ENCODE assay signal across 12 mouse cellular contexts in genomic region chr11:68404185-68404584, GRCm38 (mm10). TPM values are rescaled to one million over a fixed set of nuclear protein-coding genes. Genes with fewer than 3 reads are reported as not detected.
A peak's percentile ranks its signal among the peaks of the same experiment; 100 is the strongest.
DNase-seq lines count a peak whose midpoint lies in the region; ATAC-seq and TF ChIP-seq lines count a peak whose summit lies in the region.
"Had no signal": no experiment of that assay in that cellular context is flagged by ENCODE, and none has a peak within 500 bp of the region (broad histone marks: within the 10 kb centered on the region; RNA-seq: fewer than 3 reads in every experiment).

No protein-coding gene starts in this region.

- no peak overlapping the region for H3K4me3 ChIP-seq in liver, postnatal 0 days (ENCODE audit: low read depth, low read length)
- H3K4me3 ChIP-seq in liver, embryonic 11.5 days (ENCODE audit: low read depth, low read length), result no peak overlapping the region
- no peak overlapping the region for H3K4me3 ChIP-seq in CH12.LX (replicated peaks in 1 of 3; ENCODE audit: low read depth in 2 of 3, low read length in 2 of 3, poor library complexity in 1 of 3)
- H3K4me3 ChIP-seq in bone marrow, adult 2 months (replicated peaks; ENCODE audit: control insufficient read depth, low read depth, low read length), result no peak overlapping the region
- H3K4me3 ChIP-seq: lung, embryonic 15.5 days; myocyte had no signal

- H3K4me2 ChIP-seq in liver, postnatal 0 days (ENCODE audit: low read depth, low read length), result no peak overlapping the region
- H3K4me2 ChIP-seq in liver, embryonic 11.5 days, result no peak overlapping the region
- H3K4me2 ChIP-seq in CH12.LX (ENCODE audit: insufficient read depth, low read depth, poor library complexity, severe bottlenecking), result no peak overlapping the region
- H3K4me2 ChIP-seq: lung, embryonic 15.5 days had no signal

- peak; percentile 78 for TF ChIP-seq RAD21 in CH12.LX (IDR thresholded peaks at IDR 0.05; ENCODE audit: low read depth, low read length)

- no peak overlapping the region for H3K27ac ChIP-seq in liver, postnatal 0 days (ENCODE audit: low read depth)
- no peak overlapping the region for H3K27ac ChIP-seq in liver, embryonic 11.5 days (ENCODE audit: low read depth, low read length)
- H3K27ac ChIP-seq in CH12.LX (ENCODE audit: insufficient read depth, low read depth), result no peak overlapping the region
- H3K27ac ChIP-seq in bone marrow, adult 2 months (ENCODE audit: control insufficient read depth, insufficient read depth, low read depth, low read length, poor library complexity), result no peak overlapping the region
- H3K27ac ChIP-seq: lung, embryonic 15.5 days had no signal

- in situ Hi-C loops in CH12.LX (cut with MboI; ENCODE audit: low pct_ligation_motif_present, low pct_unique_long_range_greater_than_20kb, low sequenced_read_pairs), result loop anchor here (5.0 kb wide), 1 partner anchor 182 kb away; no protein-coding TSS in a partner anchor

- 41% methylated on average over 4 of the region's 4 CpGs for WGBS in liver, postnatal 0 days (ENCODE audit: insufficient replicate concordance)
- WGBS in liver, embryonic 11.5 days, result 43% methylated on average over 4 of the region's 4 CpGs
- 36% methylated on average over 4 of the region's 4 CpGs for WGBS in bone marrow, adult 2 months

- no peaks in the 10 kb centered on the region for H3K36me3 ChIP-seq in liver, postnatal 0 days (replicated peaks; ENCODE audit: insufficient read depth, low read length)
- no peaks in the 10 kb centered on the region for H3K36me3 ChIP-seq in liver, embryonic 11.5 days (ENCODE audit: control insufficient read depth, insufficient read depth, low read length)
- no peaks in the 10 kb centered on the region for H3K36me3 ChIP-seq in CH12.LX (replicated peaks in 1 of 2; ENCODE audit: control insufficient read depth in 1 of 2, insufficient read depth in 1 of 2, low read length in 1 of 2)
- no peaks in the 10 kb centered on the region for H3K36me3 ChIP-seq in splenic B cell, adult 2 months (ENCODE audit: control insufficient read depth, insufficient read depth, low read length, poor library complexity, severe bottlenecking)
- H3K36me3 ChIP-seq: lung, embryonic 15.5 days had no signal

- dilution Hi-C loops in CH12.LX (cut with MboI; ENCODE audit: extremely low pct_ligation_motif_present, extremely low pct_unique_long_range_greater_than_20kb, low sequenced_read_pairs), result no loop called here

- peaks cover 6% of the 10 kb centered on the region for H3K4me1 ChIP-seq in liver, postnatal 0 days (ENCODE audit: insufficient read depth)
- no peaks in the 10 kb centered on the region for H3K4me1 ChIP-seq in liver, embryonic 11.5 days (replicated peaks; ENCODE audit: control insufficient read depth, insufficient read depth, low read length)
- peaks cover 0 to 11% of the 10 kb centered on the region in 2 experiments; a peak in 2 of 4 replicates for H3K4me1 ChIP-seq in CH12.LX (ENCODE audit: control insufficient read depth in 1 of 2, insufficient read depth in 2 of 2)
- H3K4me1 ChIP-seq in bone marrow, adult 2 months (ENCODE audit: control insufficient read depth, insufficient read depth, low read length), result no peaks in the 10 kb centered on the region

- peaks cover 37% of the 10 kb centered on the region for H3K27me3 ChIP-seq in liver, postnatal 0 days (ENCODE audit: insufficient read depth, low read length)
- peaks cover 47% of the 10 kb centered on the region for H3K27me3 ChIP-seq in liver, embryonic 11.5 days (replicated peaks; ENCODE audit: control insufficient read depth, insufficient read depth, low read length)
- no peaks in the 10 kb centered on the region for H3K27me3 ChIP-seq in CH12.LX (replicated peaks)
- no peaks in the 10 kb centered on the region for H3K27me3 ChIP-seq in splenic B cell, adult 2 months (ENCODE audit: control insufficient read depth, insufficient read depth, low read length, poor library complexity, severe bottlenecking)

- no peak for TF ChIP-seq EP300 in liver, postnatal 0 days (IDR thresholded peaks at IDR 0.05; ENCODE audit: low read depth)
- no peak for TF ChIP-seq EP300 in CH12.LX (IDR thresholded peaks at IDR 0.05; ENCODE audit: low read length)

- no peak for ATAC-seq in liver, postnatal 0 days
- no peak for ATAC-seq in liver, embryonic 11.5 days (replicated peaks; ENCODE audit: low FRiP score)

- no peak for TF ChIP-seq POLR2A in CH12.LX (IDR thresholded peaks at IDR 0.05; ENCODE audit: low read depth, low read length)
- TF ChIP-seq POLR2A in bone marrow, adult 2 months (IDR thresholded peaks at IDR 0.05; ENCODE audit: borderline replicate concordance, control insufficient read depth, low read depth, low read length), result no peak

- H3K9me3 ChIP-seq in liver, postnatal 0 days (ENCODE audit: low read length), result no peaks in the 10 kb centered on the region
- H3K9me3 ChIP-seq in liver, embryonic 11.5 days (ENCODE audit: control insufficient read depth, low read length), result no peaks in the 10 kb centered on the region
- H3K9me3 ChIP-seq in CH12.LX (replicated peaks; ENCODE audit: low read length), result no peaks in the 10 kb centered on the region
- H3K9me3 ChIP-seq: lung, embryonic 15.5 days had no signal

- DNase-seq in liver, postnatal 0 days, result no peak
- DNase-seq in liver, embryonic 11.5 days (ENCODE audit: low spot score), result no peak
- peak; percentile 69 for DNase-seq in CH12.LX (ENCODE audit: extremely low read depth)
- DNase-seq in splenic B cell, adult 2 months (ENCODE audit: low read depth, low spot score), result peak; percentile 54
- DNase-seq in left cerebral cortex, adult 9 months (ENCODE audit: low spot score in 2 of 2), result no peak
- no peak for DNase-seq in ovary, postnatal 14 days (ENCODE audit: low spot score)
- no peak for DNase-seq in heart, postnatal 25 days (ENCODE audit: low spot score)
- DNase-seq: cerebellum, adult 8-10 months; right cerebral cortex, postnatal 14 days had no signal

- no peak overlapping the region for H3K9ac ChIP-seq in liver, postnatal 0 days (replicated peaks)
- no peak overlapping the region for H3K9ac ChIP-seq in liver, embryonic 11.5 days (ENCODE audit: low read depth, low read length)
- no peak overlapping the region for H3K9ac ChIP-seq in CH12.LX (ENCODE audit: insufficient read depth, low read depth)
- H3K9ac ChIP-seq: lung, embryonic 15.5 days had no signal

- H3K79me2 ChIP-seq in CH12.LX (replicated peaks; ENCODE audit: control insufficient read depth, extremely low read depth, insufficient read depth, poor library complexity, severe bottlenecking), result no peaks in the 10 kb centered on the region

- intact Hi-C loops in heart, postnatal 25 days (cut with DNase I), result loop anchor here (10.0 kb wide), 1 partner anchor 509 kb away; no protein-coding TSS in a partner anchor

- peak; percentile 56 for TF ChIP-seq CTCF in liver, postnatal 0 days (IDR thresholded peaks at IDR 0.05; ENCODE audit: low read depth)
- TF ChIP-seq CTCF in CH12.LX (conservative IDR thresholded peaks at IDR 0.05 in 1 of 2, IDR thresholded peaks at IDR 0.05 in 1 of 2; ENCODE audit: low read depth in 2 of 2, low read length in 2 of 2), result peak; percentile 77 to 87
- peak; percentile 58 for TF ChIP-seq CTCF in bone marrow, adult 2 months (IDR thresholded peaks at IDR 0.05; ENCODE audit: control insufficient read depth, insufficient read depth, low read length)

TF ChIP-seq in CH12.LX, 34 proteins besides CTCF, POLR2A, EP300 and RAD21 (continues in another document):
- TF ChIP-seq ZNF384 (IDR thresholded peaks at IDR 0.05; ENCODE audit: low read depth, low read length) (0 out of 2 replicates have a peak, but pooled peaks have one; percentile 7), CHD2 (IDR thresholded peaks at IDR 0.05; ENCODE audit: low read length) (no peak), ZC3H11A (IDR thresholded peaks at IDR 0.05; ENCODE audit: low read depth, low read length) (peak; percentile 28), USF1 (IDR thresholded peaks at IDR 0.05; ENCODE audit: low read depth, low read length) (no peak), TCF12 (IDR thresholded peaks at IDR 0.05; ENCODE audit: low read depth, low read length) (0 out of 2 replicates have a peak, but pooled peaks have one; percentile 21), SIN3A (IDR thresholded peaks at IDR 0.05; ENCODE audit: low read length) (peak; percentile 56), TBP (conservative IDR thresholded peaks at IDR 0.05; ENCODE audit: low read depth, low read length) (no peak), KAT2A (IDR thresholded peaks at IDR 0.05; ENCODE audit: insufficient replicate concordance, low read length) (0 out of 2 replicates have a peak, but pooled peaks have one; percentile 40), JUND (conservative IDR thresholded peaks at IDR 0.05; ENCODE audit: low read depth, low read length) (0 out of 2 replicates have a peak, but pooled peaks have one; percentile 25), MAX (IDR thresholded peaks at IDR 0.05; ENCODE audit: low read length) (peak; percentile 62), BHLHE40 (IDR thresholded peaks at IDR 0.05; ENCODE audit: low read depth, low read length) (no peak), HCFC1 (IDR thresholded peaks at IDR 0.05; ENCODE audit: low read depth, low read length) (peak; percentile 38), POLR2AphosphoS2 (IDR thresholded peaks at IDR 0.05; ENCODE audit: low read depth, low read length) (no peak), NELFE (IDR thresholded peaks at IDR 0.05; ENCODE audit: low read depth, low read length) (peak; percentile 46; the same call in 1 of the 2 replicates), ZMIZ1 (IDR thresholded peaks at IDR 0.05; ENCODE audit: low read depth, low read length) (no peak), NRF1 (IDR thresholded peaks at IDR 0.05; ENCODE audit: low read depth, low read length) (peak; percentile 40), ELF1 (IDR thresholded peaks at IDR 0.05; ENCODE audit: low read depth, low read length) (no peak)

RNA-seq across cellular contexts. Expression of gene Ntn1, which starts 3.6 kb away (rescaled TPM):
- 0.76 and 0.95 TPM in 2 replicates for polyA plus RNA-seq in liver, postnatal 0 days (2015; fragmentation: Nextera tagmentation; extraction: Ambion mirVana)
- 0.13 and 0.40 TPM in 2 replicates for polyA plus RNA-seq in liver, embryonic 11.5 days (2014; fragmentation: Nextera tagmentation; extraction: Ambion mirVana)
- 0.38 and 0.59 TPM in 2 replicates for total RNA-seq in CH12.LX (2012; rRNA removed)
- total RNA-seq in CH12.LX (2014; rRNA removed), result 0.47 and 0.54 TPM in 2 replicates
- polyA plus RNA-seq in CH12.LX (2012; ENCODE audit: insufficient read length, low read depth), result 0.78 and 1.2 TPM in 2 replicates
- polyA plus RNA-seq in bone marrow, adult 2 months (2011; ENCODE audit: insufficient read depth, insufficient read length, low replicate concordance, missing spikeins), result 0.72 TPM in 1 of 2 replicates, not detected in the other
- 10 to 100 TPM; 53.0 to 54.8 TPM for total RNA-seq in heart, postnatal 25 days (2021)

RNA-seq across cellular contexts. Expression of gene Pik3r5, which starts 27.7 kb away (rescaled TPM):
- 0.82 and 0.86 TPM in 2 replicates for polyA plus RNA-seq in liver, postnatal 0 days (2015; fragmentation: Nextera tagmentation; extraction: Ambion mirVana)
- 0.56 and 0.84 TPM in 2 replicates for polyA plus RNA-seq in liver, embryonic 11.5 days (2014; fragmentation: Nextera tagmentation; extraction: Ambion mirVana)
- total RNA-seq in CH12.LX (2012; rRNA removed), result 5.7 and 8.3 TPM in 2 replicates
- 2.9 and 3.5 TPM in 2 replicates for total RNA-seq in CH12.LX (2014; rRNA removed)
- 7.3 and 9.4 TPM in 2 replicates for polyA plus RNA-seq in CH12.LX (2012; ENCODE audit: insufficient read length, low read depth)
- polyA plus RNA-seq in bone marrow, adult 2 months (2011; ENCODE audit: insufficient read depth, insufficient read length, low replicate concordance, missing spikeins), result 6.4 and 26.5 TPM in 2 replicates
- 1 to 10 TPM in 1 of 2 experiments, under 1 TPM in 1; 0.70 to 1.1 TPM for total RNA-seq in heart, postnatal 25 days (2021)

Comparison
In these comparisons a context has a peak if more than half of its experiments do, and no peak if none do; other contexts are left out.
1. DNase-seq: peak in CH12.LX (single experiment) and splenic B cell, adult 2 months (single experiment); none in liver, postnatal 0 days (single experiment), liver, embryonic 11.5 days (single experiment), left cerebral cortex, adult 9 months (0 of 2), ovary, postnatal 14 days (single experiment) and heart, postnatal 25 days (single experiment).
2. Peak in every context shown above with its lines, with median percentiles within 50 percentile points of each other: CTCF ChIP-seq.